In genomic region chr6:30526586-30527515, GRCm38 (mm10) we compare ENCODE assay signal across 10 mouse cellular contexts. TPM values are rescaled to one million over a fixed set of nuclear protein-coding genes. Genes with fewer than 3 reads are reported as not detected.
DNase-seq lines count a peak whose midpoint lies in the region; ATAC-seq and TF ChIP-seq lines count a peak whose summit lies in the region.
"Had no signal": no experiment of that assay in that cellular context is flagged by ENCODE, and none has a peak within 500 bp of the region (broad histone marks: within the 10 kb centered on the region; RNA-seq: fewer than 3 reads in every experiment).

No protein-coding gene starts in this region.

- no peaks in the 10 kb centered on the region for H3K9me3 ChIP-seq in forebrain, postnatal 0 days (ENCODE audit: low read length)
- H3K9me3 ChIP-seq in midbrain, embryonic 11.5 days (ENCODE audit: control insufficient read depth, low read length): no peaks in the 10 kb centered on the region
- H3K9me3 ChIP-seq: G1E had no signal

- H3K27ac ChIP-seq in forebrain, postnatal 0 days (ENCODE audit: low read depth, low read length): peak overlapping the region; percentile 67
- H3K27ac ChIP-seq in midbrain, embryonic 11.5 days (ENCODE audit: low read depth, low read length): peak overlapping the region; percentile 78

- H3K4me2 ChIP-seq in forebrain, postnatal 0 days (ENCODE audit: low read depth): peak overlapping the region; percentile 41
- peak overlapping the region; percentile 19; the same call in 1 of the 2 replicates for H3K4me2 ChIP-seq in midbrain, embryonic 11.5 days

- 6% methylated on average over 19 of the region's 19 CpGs for WGBS in forebrain, postnatal 0 days
- WGBS in midbrain, embryonic 11.5 days: 10% methylated on average over 19 of the region's 19 CpGs

- no peaks in the 10 kb centered on the region for H3K36me3 ChIP-seq in forebrain, postnatal 0 days (ENCODE audit: insufficient read depth)
- no peaks in the 10 kb centered on the region for H3K36me3 ChIP-seq in midbrain, embryonic 11.5 days (ENCODE audit: control insufficient read depth, insufficient read depth, low read length)
- H3K36me3 ChIP-seq: G1E had no signal

- peak overlapping the region; percentile 4; the same call in 1 of the 2 replicates for H3K4me3 ChIP-seq in forebrain, postnatal 0 days (ENCODE audit: low read depth, low read length)
- no peak overlapping the region for H3K4me3 ChIP-seq in midbrain, embryonic 11.5 days (ENCODE audit: low read depth, low read length)

- TF ChIP-seq CTCF in forebrain, postnatal 0 days (IDR thresholded peaks at IDR 0.05; ENCODE audit: low read depth): 0 out of 2 replicates have a peak, but pooled peaks have one; percentile 5

- intact Hi-C loops in left cerebral cortex, postnatal 4 days (cut with DNase I): no loop called here
- intact Hi-C loops in left cerebral cortex, postnatal 36 days (cut with DNase I): no loop called here
- intact Hi-C loops in left cerebral cortex, postnatal 25 days (cut with DNase I): no loop called here

- peaks cover 7% of the 10 kb centered on the region for H3K4me1 ChIP-seq in forebrain, postnatal 0 days (ENCODE audit: insufficient read depth)
- H3K4me1 ChIP-seq in midbrain, embryonic 11.5 days (ENCODE audit: control insufficient read depth, insufficient read depth, low read length): peaks cover 9% of the 10 kb centered on the region

- peak; percentile 25 for DNase-seq in left cerebral cortex, postnatal 4 days
- DNase-seq in left cerebral cortex, postnatal 36 days (ENCODE audit: low spot score in 2 of 2): no peak
- DNase-seq in forebrain, postnatal 0 days: peak; percentile 69
- DNase-seq in kidney, adult 9 months: peak; percentile 72
- DNase-seq in midbrain, embryonic 11.5 days (ENCODE audit: low spot score, missing footprints): peak; percentile 95
- DNase-seq in adrenal gland, postnatal 25 days: no peak
- no peak for DNase-seq in left cerebral cortex, postnatal 25 days (ENCODE audit: low spot score in 2 of 2)
- no peak for DNase-seq in B cell, adult 2 months

- H3K27me3 ChIP-seq in forebrain, postnatal 0 days (ENCODE audit: insufficient read depth, low read length): no peaks in the 10 kb centered on the region
- H3K27me3 ChIP-seq in midbrain, embryonic 11.5 days (ENCODE audit: control insufficient read depth, insufficient read depth, low read length): no peaks in the 10 kb centered on the region

- ATAC-seq in forebrain, postnatal 0 days: peak; percentile 75
- ATAC-seq in midbrain, embryonic 11.5 days (ENCODE audit: low FRiP score): peak; percentile 79

- peak overlapping the region; percentile 43 for H3K9ac ChIP-seq in forebrain, postnatal 0 days
- H3K9ac ChIP-seq in midbrain, embryonic 11.5 days (ENCODE audit: low read length): peak overlapping the region; percentile 52

RNA-seq across cellular contexts. Expression of gene Cpa2, which starts 14.5 kb away (rescaled TPM):
- 1 to 10 TPM; 4.2 to 4.7 TPM for total RNA-seq in left cerebral cortex, postnatal 4 days (2021)
- 1 to 10 TPM in 1 of 2 experiments, under 1 TPM in 1; 0.70 to 3.1 TPM for total RNA-seq in left cerebral cortex, postnatal 36 days (2021)
- total RNA-seq in forebrain, postnatal 0 days (2014; rRNA removed): 6.8 and 10.0 TPM in 2 replicates
- 16.6 and 17.1 TPM in 2 replicates for polyA plus RNA-seq in forebrain, postnatal 0 days (2015; fragmentation: Nextera tagmentation; extraction: Ambion mirVana)
- polyA plus RNA-seq in midbrain, embryonic 11.5 days (2014; fragmentation: Nextera tagmentation; extraction: Ambion mirVana): 13.0 and 15.5 TPM in 2 replicates
- total RNA-seq in adrenal gland, postnatal 25 days (2021): 0.52 and 0.90 TPM in 2 replicates
- total RNA-seq in left cerebral cortex, postnatal 25 days (2021): 1 to 10 TPM; 2.2 to 2.3 TPM
- total RNA-seq: G1E; heart, postnatal 36 days had no signal
- polyA plus RNA-seq: G1E had no signal

RNA-seq across cellular contexts. Expression of gene Ssmem1, which starts 17.2 kb away (rescaled TPM):
- total RNA-seq in left cerebral cortex, postnatal 4 days (2021): 1 to 10 TPM in 1 of 2 experiments, under 1 TPM in 1; 0.56 to 1.2 TPM
- total RNA-seq in left cerebral cortex, postnatal 36 days (2021): under 1 TPM; 0.84 to 0.94 TPM
- total RNA-seq in forebrain, postnatal 0 days (2014; rRNA removed): 0.95 and 1.4 TPM in 2 replicates
- polyA plus RNA-seq in forebrain, postnatal 0 days (2015; fragmentation: Nextera tagmentation; extraction: Ambion mirVana): 0.29 TPM in 1 of 2 replicates, not detected in the other
- polyA plus RNA-seq in midbrain, embryonic 11.5 days (2014; fragmentation: Nextera tagmentation; extraction: Ambion mirVana): 0.49 and 0.68 TPM in 2 replicates
- 0.55 TPM in 1 of 2 replicates, not detected in the other for total RNA-seq in adrenal gland, postnatal 25 days (2021)
- under 1 TPM; 0.50 to 0.96 TPM for total RNA-seq in left cerebral cortex, postnatal 25 days (2021)
- polyA plus RNA-seq: G1E had no signal

RNA-seq across cellular contexts. Expression of gene Tmem209, which starts 17.3 kb away (rescaled TPM):
- 10 to 100 TPM; 17.7 to 19.7 TPM for total RNA-seq in left cerebral cortex, postnatal 4 days (2021)
- 10 to 100 TPM; 19.1 to 20.7 TPM for total RNA-seq in left cerebral cortex, postnatal 36 days (2021)
- 44.4 and 49.8 TPM in 2 replicates for total RNA-seq in forebrain, postnatal 0 days (2014; rRNA removed)
- 19.7 and 24.2 TPM in 2 replicates for polyA plus RNA-seq in forebrain, postnatal 0 days (2015; fragmentation: Nextera tagmentation; extraction: Ambion mirVana)
- polyA plus RNA-seq in midbrain, embryonic 11.5 days (2014; fragmentation: Nextera tagmentation; extraction: Ambion mirVana): 46.0 and 58.1 TPM in 2 replicates
- 25.9 and 28.9 TPM in 2 replicates for total RNA-seq in adrenal gland, postnatal 25 days (2021)
- total RNA-seq in left cerebral cortex, postnatal 25 days (2021): 10 to 100 TPM; 17.4 to 20.1 TPM

RNA-seq across cellular contexts. Expression of gene Cpa4, which starts 41.3 kb away (rescaled TPM):
- total RNA-seq in left cerebral cortex, postnatal 4 days (2021): under 1 TPM in 1 of 2 experiments, not detected in 1; 0.24 TPM
- total RNA-seq in left cerebral cortex, postnatal 36 days (2021): under 1 TPM; 0.18 to 0.25 TPM
- 0.23 and 0.38 TPM in 2 replicates for total RNA-seq in forebrain, postnatal 0 days (2014; rRNA removed)
- 0.58 and 0.88 TPM in 2 replicates for polyA plus RNA-seq in forebrain, postnatal 0 days (2015; fragmentation: Nextera tagmentation; extraction: Ambion mirVana)
- polyA plus RNA-seq in midbrain, embryonic 11.5 days (2014; fragmentation: Nextera tagmentation; extraction: Ambion mirVana): 2.1 and 2.2 TPM in 2 replicates
- 1.2 and 1.7 TPM in 2 replicates for total RNA-seq in adrenal gland, postnatal 25 days (2021)
- total RNA-seq in left cerebral cortex, postnatal 25 days (2021): under 1 TPM; 0.16 to 0.18 TPM
- total RNA-seq: heart, postnatal 36 days had no signal
- polyA plus RNA-seq: G1E had no signal

Comparison
In these comparisons a context has a peak if more than half of its experiments do, and no peak if none do; other contexts are left out.
1. DNase-seq: peak in left cerebral cortex, postnatal 4 days (single experiment), forebrain, postnatal 0 days (single experiment), kidney, adult 9 months (single experiment) and midbrain, embryonic 11.5 days (single experiment); none in left cerebral cortex, postnatal 36 days (0 of 2), adrenal gland, postnatal 25 days (single experiment), left cerebral cortex, postnatal 25 days (0 of 2) and B cell, adult 2 months (0 of 2).